Mouse (Mus musculus) limb, embryonic 11.5 days (tissue): ENCODE measurements around the gene Sema3c. TPM values are rescaled to one million over a fixed set of nuclear protein-coding genes. Genes with fewer than 3 reads are reported as not detected.

Experiments used
- ATAC-seq: fragments of 200-750 bp; cut with Nextera tagmentation; 2 replicates; pipeline ENCODE4 v1.8.0; 2017; ENCODE audit warnings: low read depth; ENCODE audit not compliant: insufficient number of reproducible peaks, low FRiP score, low TSS enrichment
- DNase-seq: peaks from one replicate; pipeline ENCODE4 v3.0.0-alpha.2; 2015; ENCODE audit warnings: low spot score
- H3K27ac ChIP-seq: fragments of 300-500 bp; sonication (generic); replicated peaks from 2 replicates; pipeline ENCODE4 v1.5.1; 2014; ENCODE audit warnings: low read depth, mild to moderate bottlenecking, low read length
- H3K27me3 ChIP-seq: fragments of 300-500 bp; sonication (generic); 2 replicates; pipeline ENCODE4 v1.6.1; 2014; ENCODE audit warnings: mild to moderate bottlenecking, low read length, mixed read lengths; ENCODE audit not compliant: control insufficient read depth, insufficient read depth
- H3K36me3 ChIP-seq: fragments of 300-500 bp; sonication (generic); 2 replicates; pipeline ENCODE4 v1.6.1; 2014; ENCODE audit warnings: mild to moderate bottlenecking, low read length, moderate library complexity, mixed read lengths; ENCODE audit not compliant: control insufficient read depth, insufficient read depth
- H3K4me1 ChIP-seq: fragments of 300-500 bp; sonication (generic); 2 replicates; pipeline ENCODE4 v1.6.1; 2014; ENCODE audit warnings: low read length, mixed read lengths; ENCODE audit not compliant: control insufficient read depth, insufficient read depth
- H3K4me2 ChIP-seq: fragments of 300-500 bp; sonication (generic); 2 replicates; pipeline ENCODE4 v1.6.1; 2014; ENCODE audit warnings: low read depth, mild to moderate bottlenecking, moderate library complexity; ENCODE audit not compliant: severe bottlenecking
- H3K4me3 ChIP-seq: fragments of 300-500 bp; sonication (generic); 2 replicates; pipeline ENCODE4 v1.5.1; 2014; ENCODE audit warnings: low read depth, low read length
- H3K9ac ChIP-seq: fragments of 300-500 bp; sonication (generic); 2 replicates; pipeline ENCODE4 v1.6.1; 2014; ENCODE audit warnings: mild to moderate bottlenecking, low read length
- H3K9me3 ChIP-seq: fragments of 300-500 bp; sonication (generic); 2 replicates; pipeline ENCODE4 v1.6.1; 2016; ENCODE audit warnings: low read length; ENCODE audit not compliant: control insufficient read depth
- WGBS: fragments of 180-500 bp; shearing (Covaris S2); extraction: QIAGEN DNeasy Blood & Tissue Kit; methylation state at CpG from one replicate; pipeline ENCODE4 v1.1.7; 2014; 5-methylcytosine and 5-hydroxymethylcytosine counted together
- polyA plus RNA-seq: library from polyadenylated mRNA; unstranded; fragments of >200 nt; fragmentation: Nextera tagmentation; extraction: Ambion mirVana; gene quantifications from 2 replicates; pipeline ENCODE4 v1.2.1, GENCODE M21; 2014

The Sema3c gene
- polyA plus RNA-seq, 1 experiment from 2014 or later, result 16.8 TPM

- H3K4me3 ChIP-seq, result no peak overlapping the region
- ATAC-seq (no peak), DNase-seq (no peak)
- H3K4me2 ChIP-seq, result no peak overlapping the region
- WGBS, result 88% methylated on average over 2 of the region's 2 CpGs
- H3K27ac ChIP-seq, result no peak overlapping the region
- no peaks in the 10 kb centered on the region for H3K4me1 ChIP-seq
- H3K9me3 ChIP-seq, result no peaks in the 10 kb centered on the region
- no peak overlapping the region for H3K9ac ChIP-seq
- no peaks in the 10 kb centered on the region for H3K27me3 ChIP-seq
- no peaks in the 10 kb centered on the region for H3K36me3 ChIP-seq
Measured at GRCm38 (mm10) chr5:17680862-17681261, 106.8 kb downstream of the Sema3c start.

- Histone ChIP-seq H3K4me2 (no peak overlapping the region), H3K36me3 (no peaks in the 10 kb centered on the region), H3K4me1 (no peaks in the 10 kb centered on the region), H3K27ac (no peak overlapping the region), H3K27me3 (no peaks in the 10 kb centered on the region), H3K9me3 (no peaks in the 10 kb centered on the region), H3K9ac (no peak overlapping the region), H3K4me3 (no peak overlapping the region)
- DNase-seq (no peak), ATAC-seq (no peak)
- WGBS, result 70% methylated on average over 2 of the region's 2 CpGs
Measured at GRCm38 (mm10) chr5:17689121-17689520, 115.0 kb downstream of the Sema3c start.

- H3K27me3 ChIP-seq, result no peaks in the 10 kb centered on the region
- H3K4me3 ChIP-seq, result no peak overlapping the region
- no peaks in the 10 kb centered on the region for H3K9me3 ChIP-seq
- no peak for DNase-seq
- no peak overlapping the region for H3K27ac ChIP-seq
- WGBS, result 82% methylated on average over 5 of the region's 5 CpGs
- no peaks in the 10 kb centered on the region for H3K4me1 ChIP-seq
- no peak overlapping the region for H3K4me2 ChIP-seq
- H3K36me3 ChIP-seq, result no peaks in the 10 kb centered on the region
- ATAC-seq, result no peak
- no peak overlapping the region for H3K9ac ChIP-seq
Measured at GRCm38 (mm10) chr5:17689604-17690003, 115.5 kb downstream of the Sema3c start.

GRCm38 (mm10) chr5:17695366-17695765, 121.3 kb downstream of the Sema3c start:
- Histone ChIP-seq H3K9me3 (no peaks in the 10 kb centered on the region), H3K27me3 (no peaks in the 10 kb centered on the region), H3K4me3 (no peak overlapping the region), H3K27ac (no peak overlapping the region), H3K4me2 (no peak overlapping the region), H3K4me1 (no peaks in the 10 kb centered on the region), H3K9ac (no peak overlapping the region), H3K36me3 (no peaks in the 10 kb centered on the region)
- no peak for ATAC-seq
- WGBS, result 82% methylated on average over 2 of the region's 2 CpGs
- DNase-seq, result no peak

- no peak for DNase-seq
- H3K4me3 ChIP-seq, result no peak overlapping the region
- no peak overlapping the region for H3K9ac ChIP-seq
- no peaks in the 10 kb centered on the region for H3K9me3 ChIP-seq
- H3K27ac ChIP-seq, result no peak overlapping the region
- H3K27me3 ChIP-seq, result no peaks in the 10 kb centered on the region
- 77% methylated on average over 2 of the region's 2 CpGs for WGBS
- no peaks in the 10 kb centered on the region for H3K36me3 ChIP-seq
- H3K4me2 ChIP-seq, result no peak overlapping the region
- no peaks in the 10 kb centered on the region for H3K4me1 ChIP-seq
- ATAC-seq, result no peak
Measured at GRCm38 (mm10) chr5:17698905-17699304, 124.8 kb downstream of the Sema3c start.

- Histone ChIP-seq H3K9me3 (no peaks in the 10 kb centered on the region), H3K4me2 (no peak overlapping the region), H3K27ac (no peak overlapping the region), H3K4me3 (no peak overlapping the region), H3K9ac (no peak overlapping the region), H3K4me1 (no peaks in the 10 kb centered on the region), H3K36me3 (no peaks in the 10 kb centered on the region), H3K27me3 (no peaks in the 10 kb centered on the region)
- peak; percentile 62; the same call in 1 of the 2 replicates for ATAC-seq
- WGBS, result 16% methylated on average over 3 of the region's 3 CpGs
- DNase-seq, result peak; percentile 53
Measured at GRCm38 (mm10) chr5:17704160-17704559, 130.1 kb downstream of the Sema3c start.

GRCm38 (mm10) chr5:17707086-17707485, 133.0 kb downstream of the Sema3c start:
- 55% methylated on average over 3 of the region's 3 CpGs for WGBS
- H3K27me3 ChIP-seq, result no peaks in the 10 kb centered on the region
- H3K9ac ChIP-seq, result no peak overlapping the region
- no peak for DNase-seq
- no peak for ATAC-seq
- no peak overlapping the region for H3K27ac ChIP-seq
- no peaks in the 10 kb centered on the region for H3K4me1 ChIP-seq
- no peaks in the 10 kb centered on the region for H3K9me3 ChIP-seq
- H3K4me2 ChIP-seq, result no peak overlapping the region
- no peaks in the 10 kb centered on the region for H3K36me3 ChIP-seq
- no peak overlapping the region for H3K4me3 ChIP-seq

- H3K4me1 ChIP-seq, result no peaks in the 10 kb centered on the region
- H3K27me3 ChIP-seq, result no peaks in the 10 kb centered on the region
- no peak overlapping the region for H3K4me3 ChIP-seq
- H3K9me3 ChIP-seq, result no peaks in the 10 kb centered on the region
- WGBS, result 64% methylated on average over 4 of the region's 4 CpGs
- H3K36me3 ChIP-seq, result no peaks in the 10 kb centered on the region
- H3K9ac ChIP-seq, result no peak overlapping the region
- DNase-seq (no peak), ATAC-seq (no peak)
- no peak overlapping the region for H3K4me2 ChIP-seq
- H3K27ac ChIP-seq, result no peak overlapping the region
Measured at GRCm38 (mm10) chr5:17712374-17712773, 138.3 kb downstream of the Sema3c start.

- no peaks in the 10 kb centered on the region for H3K27me3 ChIP-seq
- H3K4me2 ChIP-seq, result no peak overlapping the region
- no peak for DNase-seq
- no peak for ATAC-seq
- H3K27ac ChIP-seq, result no peak overlapping the region
- WGBS, result 77% methylated on average over 1 of the region's 1 CpGs
- no peaks in the 10 kb centered on the region for H3K4me1 ChIP-seq
- no peak overlapping the region for H3K9ac ChIP-seq
- H3K36me3 ChIP-seq, result no peaks in the 10 kb centered on the region
- no peak overlapping the region for H3K4me3 ChIP-seq
- no peaks in the 10 kb centered on the region for H3K9me3 ChIP-seq
Measured at GRCm38 (mm10) chr5:17715206-17715605, 141.1 kb downstream of the Sema3c start.
